Mouse (Mus musculus): ENCODE data around the gene Phxr2.

GRCm38 (mm10) chr10:99076113-99076895, 49.8 kb downstream of the Phxr2 start:
- TF ChIP-seq POLR2A (IDR thresholded peaks at IDR 0.05; ENCODE audit: extremely low read depth, insufficient read depth, low read length) (no peak), CTCF (IDR thresholded peaks at IDR 0.05; ENCODE audit: extremely low read depth, insufficient read depth, low read length) (no peak)
